Mouse (Mus musculus) brain, embryonic 18.5 days (tissue): Measurements from ENCODE around the gene Enthd1.

Experiments used
- DNase-seq: peaks from one replicate; pipeline ENCODE4 v3.0.0-alpha.2; 2012; ENCODE audit warnings: low read depth, low spot score

The Enthd1 gene

GRCm38 (mm10) chr15:80485601-80486000 lies 79.4 kb downstream of the Enthd1 start:
- no peak for DNase-seq

- DNase-seq, result no peak
Observed at GRCm38 (mm10) chr15:80483041-80483705, 81.8 kb downstream of the Enthd1 start.

- no peak for DNase-seq
Observed at GRCm38 (mm10) chr15:80482348-80482747, 82.6 kb downstream of the Enthd1 start.

GRCm38 (mm10) chr15:80474429-80475002 lies 90.4 kb downstream of the Enthd1 start:
- no peak for DNase-seq

- DNase-seq, result no peak
Observed at GRCm38 (mm10) chr15:80467876-80468275, 97.1 kb downstream of the Enthd1 start.

- DNase-seq, result no peak
Observed at GRCm38 (mm10) chr15:80462106-80462505, 102.8 kb downstream of the Enthd1 start.

- no peak for DNase-seq
Observed at GRCm38 (mm10) chr15:80461446-80461845, 103.5 kb downstream of the Enthd1 start.

GRCm38 (mm10) chr15:80460011-80460410 lies 104.9 kb downstream of the Enthd1 start:
- no peak for DNase-seq

GRCm38 (mm10) chr15:80457984-80458383 lies 107.0 kb downstream of the Enthd1 start:
- no peak for DNase-seq

GRCm38 (mm10) chr15:80454486-80454885 lies 110.5 kb downstream of the Enthd1 start:
- DNase-seq, result no peak

GRCm38 (mm10) chr15:80452425-80452824 lies 112.5 kb downstream of the Enthd1 start:
- no peak for DNase-seq

GRCm38 (mm10) chr15:80445956-80446687 lies 118.8 kb downstream of the Enthd1 start:
- no peak for DNase-seq

- DNase-seq, result no peak
Observed at GRCm38 (mm10) chr15:80440195-80440594, 124.8 kb downstream of the Enthd1 start.

GRCm38 (mm10) chr15:80438423-80438822 lies 126.5 kb downstream of the Enthd1 start:
- DNase-seq, result no peak

GRCm38 (mm10) chr15:80437996-80438395 lies 127.0 kb downstream of the Enthd1 start:
- DNase-seq, result no peak

GRCm38 (mm10) chr15:80436961-80437360 lies 128.0 kb downstream of the Enthd1 start:
- no peak for DNase-seq

GRCm38 (mm10) chr15:80430324-80430723 lies 134.6 kb downstream of the Enthd1 start:
- DNase-seq, result no peak

GRCm38 (mm10) chr15:80418146-80418545 lies 146.8 kb downstream of the Enthd1 start:
- DNase-seq, result no peak

GRCm38 (mm10) chr15:80417066-80417465 lies 147.9 kb downstream of the Enthd1 start:
- DNase-seq, result no peak

- no peak for DNase-seq
Observed at GRCm38 (mm10) chr15:80415132-80415531, 149.8 kb downstream of the Enthd1 start.

GRCm38 (mm10) chr15:80413988-80414721 lies 150.8 kb downstream of the Enthd1 start:
- DNase-seq, result no peak

GRCm38 (mm10) chr15:80413070-80413469 lies 151.9 kb downstream of the Enthd1 start:
- DNase-seq, result no peak
